ENCODE assay signal across 20 mouse cellular contexts in genomic region chr4:127211318-127211717, GRCm38 (mm10). TPM values are rescaled to one million over a fixed set of nuclear protein-coding genes. Genes with fewer than 3 reads are reported as not detected.
DNase-seq lines count a peak whose midpoint lies in the region; ATAC-seq lines count a peak whose summit lies in the region.
"Had no signal": no experiment of that assay in that cellular context is flagged by ENCODE, and none has a peak within 500 bp of the region (broad histone marks: within the 10 kb centered on the region; RNA-seq: fewer than 3 reads in every experiment).

No protein-coding gene starts in this region.

- H3K4me2 ChIP-seq in hindbrain, embryonic 12.5 days (replicated peaks), result no peak overlapping the region
- no peak overlapping the region for H3K4me2 ChIP-seq in midbrain, embryonic 15.5 days
- H3K4me2 ChIP-seq: kidney, embryonic 15.5 days had no signal

- ATAC-seq in hindbrain, embryonic 12.5 days (ENCODE audit: low FRiP score), result no peak
- no peak for ATAC-seq in midbrain, embryonic 15.5 days (replicated peaks)
- ATAC-seq: intestine, embryonic 16.5 days; liver, postnatal 0 days had no signal

- H3K9me3 ChIP-seq in hindbrain, embryonic 12.5 days (replicated peaks), result no peaks in the 10 kb centered on the region
- no peaks in the 10 kb centered on the region for H3K9me3 ChIP-seq in hindbrain, embryonic 10.5 days
- H3K9me3 ChIP-seq in midbrain, embryonic 15.5 days, result no peaks in the 10 kb centered on the region
- H3K9me3 ChIP-seq: embryonic facial prominence, embryonic 10.5 days; kidney, embryonic 15.5 days had no signal

- no peak for DNase-seq in hindbrain, embryonic 10.5 days (ENCODE audit: low spot score)
- peak; percentile 41 for DNase-seq in retina, embryonic 14.5 days (ENCODE audit: low spot score)
- no peak for DNase-seq in retina, postnatal 1 day
- DNase-seq in thymus, postnatal 0 days (ENCODE audit: low spot score), result no peak
- no peak for DNase-seq in kidney, adult 11 months
- DNase-seq: adrenal gland, postnatal 25 days; cerebellum, adult 18-20 months; gastrocnemius, postnatal 14 days; heart, adult 2 months; heart, postnatal 36 days; kidney, postnatal 4 days; layer of hippocampus, postnatal 36 days; liver, postnatal 0 days; lung, postnatal 10 days; thymus, postnatal 36 days had no signal

- no peaks in the 10 kb centered on the region for H3K36me3 ChIP-seq in hindbrain, embryonic 12.5 days
- H3K36me3 ChIP-seq in hindbrain, embryonic 10.5 days, result no peaks in the 10 kb centered on the region
- H3K36me3 ChIP-seq in midbrain, embryonic 15.5 days (replicated peaks), result no peaks in the 10 kb centered on the region
- H3K36me3 ChIP-seq: embryonic facial prominence, embryonic 10.5 days; kidney, embryonic 15.5 days had no signal

- peaks cover 23% of the 10 kb centered on the region for H3K27me3 ChIP-seq in hindbrain, embryonic 12.5 days
- H3K27me3 ChIP-seq in hindbrain, embryonic 10.5 days (ENCODE audit: insufficient read depth, poor library complexity, severe bottlenecking), result peaks cover 36% of the 10 kb centered on the region
- no peaks in the 10 kb centered on the region for H3K27me3 ChIP-seq in midbrain, embryonic 15.5 days (replicated peaks)

- no peak overlapping the region for H3K4me3 ChIP-seq in hindbrain, embryonic 12.5 days
- no peak overlapping the region for H3K4me3 ChIP-seq in hindbrain, embryonic 10.5 days
- H3K4me3 ChIP-seq in midbrain, embryonic 15.5 days, result no peak overlapping the region
- H3K4me3 ChIP-seq: embryonic facial prominence, embryonic 10.5 days; heart, adult 2 months; kidney, embryonic 15.5 days had no signal

- 69% methylated on average over 9 of the region's 9 CpGs for WGBS in hindbrain, embryonic 12.5 days
- 83% methylated on average over 9 of the region's 9 CpGs for WGBS in hindbrain, embryonic 10.5 days
- WGBS in midbrain, embryonic 15.5 days, result 48% methylated on average over 9 of the region's 9 CpGs

- H3K27ac ChIP-seq in hindbrain, embryonic 12.5 days, result peak overlapping the region; percentile 62
- no peak overlapping the region for H3K27ac ChIP-seq in hindbrain, embryonic 10.5 days
- H3K27ac ChIP-seq in midbrain, embryonic 15.5 days, result peak overlapping the region; percentile 36
- H3K27ac ChIP-seq: embryonic facial prominence, embryonic 10.5 days; heart, adult 2 months; kidney, embryonic 15.5 days had no signal

- H3K4me1 ChIP-seq in hindbrain, embryonic 12.5 days, result peaks cover 15% of the 10 kb centered on the region
- peaks cover 10% of the 10 kb centered on the region for H3K4me1 ChIP-seq in hindbrain, embryonic 10.5 days (replicated peaks)
- peaks cover 9% of the 10 kb centered on the region; the same call in 1 of the 2 replicates for H3K4me1 ChIP-seq in midbrain, embryonic 15.5 days

- no peak overlapping the region for H3K9ac ChIP-seq in hindbrain, embryonic 12.5 days
- no peak overlapping the region for H3K9ac ChIP-seq in midbrain, embryonic 15.5 days
- H3K9ac ChIP-seq: kidney, embryonic 15.5 days; liver, postnatal 0 days had no signal

RNA-seq across cellular contexts. Expression of gene Smim12, which starts 32.3 kb away (rescaled TPM):
- polyA plus RNA-seq in hindbrain, embryonic 12.5 days (2016; fragmentation: Nextera tagmentation; extraction: Ambion mirVana), result 44.7 and 50.6 TPM in 2 replicates
- polyA plus RNA-seq in hindbrain, embryonic 10.5 days (2016; fragmentation: Nextera tagmentation; extraction: Ambion mirVana), result 78.7 and 81.1 TPM in 2 replicates
- 43.5 and 49.1 TPM in 2 replicates for polyA plus RNA-seq in midbrain, embryonic 15.5 days (2015; fragmentation: Nextera tagmentation; extraction: Ambion mirVana)
- polyA plus RNA-seq in thymus, postnatal 0 days (2015; fragmentation: Nextera tagmentation; extraction: Ambion mirVana), result 57.9 and 59.4 TPM in 2 replicates

RNA-seq across cellular contexts. Expression of gene Dlgap3, which starts 42.3 kb away (rescaled TPM):
- polyA plus RNA-seq in hindbrain, embryonic 12.5 days (2016; fragmentation: Nextera tagmentation; extraction: Ambion mirVana), result 12.5 and 13.3 TPM in 2 replicates
- polyA plus RNA-seq in hindbrain, embryonic 10.5 days (2016; fragmentation: Nextera tagmentation; extraction: Ambion mirVana), result 3.7 and 7.9 TPM in 2 replicates
- polyA plus RNA-seq in midbrain, embryonic 15.5 days (2015; fragmentation: Nextera tagmentation; extraction: Ambion mirVana), result 23.0 and 24.7 TPM in 2 replicates
- polyA plus RNA-seq in thymus, postnatal 0 days (2015; fragmentation: Nextera tagmentation; extraction: Ambion mirVana), result 0.55 and 0.80 TPM in 2 replicates
